Mouse (Mus musculus): ENCODE measurements around the gene Pdxp.

DNA sequence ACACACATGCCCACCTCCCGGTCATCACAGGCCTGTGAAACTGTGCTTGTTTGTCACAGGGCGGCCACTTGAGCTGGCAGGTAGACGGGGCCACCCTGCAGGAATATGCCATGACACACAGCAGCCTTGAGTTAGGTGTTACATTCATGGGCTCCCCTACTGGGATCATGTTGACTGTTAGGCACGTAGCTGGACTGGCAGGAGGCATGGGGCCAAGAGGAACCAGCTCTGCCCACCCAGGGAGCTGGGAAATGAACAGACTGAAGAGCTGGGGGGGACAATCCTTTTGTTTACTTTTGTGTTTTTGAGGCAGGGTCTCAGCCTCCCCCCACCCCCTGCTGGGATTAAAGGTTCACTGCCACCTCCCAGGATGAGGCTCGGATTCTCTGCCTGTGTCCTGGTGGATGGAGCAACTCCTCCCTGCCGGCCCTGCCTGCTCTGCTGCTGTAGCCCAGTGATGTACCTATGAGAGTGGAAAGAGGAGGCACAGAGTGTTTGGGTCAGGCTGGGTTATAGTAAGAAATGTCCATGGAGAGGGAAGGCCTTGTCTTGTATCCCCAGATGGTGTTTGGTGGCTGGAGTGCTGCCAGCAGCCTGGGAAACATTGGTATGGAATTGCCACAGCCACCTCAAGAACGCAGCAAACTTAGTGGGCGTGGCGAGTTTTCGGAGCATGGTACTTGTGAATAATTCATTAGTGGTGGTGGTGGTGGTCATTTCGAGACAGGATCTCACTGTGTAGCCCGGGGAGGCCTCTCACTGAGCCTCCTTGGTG is 2.5 kb downstream of the Pdxp start:
- no peak for TF ChIP-seq CTCF (IDR thresholded peaks at IDR 0.05; ENCODE audit: control insufficient read depth, insufficient read depth, insufficient read length)
- no peak for TF ChIP-seq FOSL1 (IDR thresholded peaks at IDR 0.05; ENCODE audit: insufficient read depth, low read length, poor library complexity, severe bottlenecking)
- TF ChIP-seq MYOD1 (IDR thresholded peaks at IDR 0.05; ENCODE audit: control insufficient read depth, insufficient read length, low read depth), result no peak
